Mouse (Mus musculus) heart, embryonic 13.5 days (tissue): Measurements from ENCODE around the gene Dhps. TPM values are rescaled to one million over a fixed set of nuclear protein-coding genes. Genes with fewer than 3 reads are reported as not detected.
A peak's percentile ranks its signal among the peaks of the same experiment; 100 is the strongest.

Experiments used
- ATAC-seq: fragments of 200-750 bp; cut with Nextera tagmentation; 2 replicates; pipeline ENCODE4 v1.8.0; 2017; ENCODE audit warnings: moderate TSS enrichment; ENCODE audit not compliant: insufficient number of reproducible peaks, low FRiP score, low TSS enrichment; ENCODE audit errors: extremely low read depth
- H3K27ac ChIP-seq: fragments of 300-500 bp; sonication (generic); replicated peaks from 2 replicates; pipeline ENCODE4 v1.5.1; 2015; ENCODE audit warnings: moderate library complexity, mild to moderate bottlenecking, inconsistent platforms
- H3K27me3 ChIP-seq: fragments of 300-500 bp; sonication (generic); replicated peaks from 2 replicates; pipeline ENCODE4 v1.6.1; 2015; ENCODE audit warnings: mild to moderate bottlenecking, inconsistent platforms
- H3K36me3 ChIP-seq: fragments of 300-500 bp; sonication (generic); 2 replicates; pipeline ENCODE4 v1.6.1; 2015; ENCODE audit warnings: mild to moderate bottlenecking, inconsistent platforms
- H3K4me1 ChIP-seq: fragments of 300-500 bp; sonication (generic); 2 replicates; pipeline ENCODE4 v1.6.1; 2015; ENCODE audit warnings: inconsistent platforms
- H3K4me2 ChIP-seq: fragments of 300-500 bp; sonication (generic); 2 replicates; pipeline ENCODE4 v1.6.1; 2015; ENCODE audit warnings: inconsistent platforms, mild to moderate bottlenecking, moderate library complexity
- H3K4me3 ChIP-seq: fragments of 300-500 bp; sonication (generic); 2 replicates; pipeline ENCODE4 v1.5.1; 2015; ENCODE audit warnings: moderate library complexity, mild to moderate bottlenecking, inconsistent platforms
- H3K9ac ChIP-seq: fragments of 300-500 bp; sonication (generic); 2 replicates; pipeline ENCODE4 v1.6.1; 2015; ENCODE audit warnings: inconsistent platforms, mild to moderate bottlenecking, moderate library complexity
- H3K9me3 ChIP-seq: fragments of 300-500 bp; sonication (generic); 2 replicates; pipeline ENCODE4 v1.6.1; 2016; ENCODE audit warnings: inconsistent platforms
- WGBS: fragments of 180-500 bp; shearing (Covaris S2); methylation state at CpG from one replicate; pipeline ENCODE4 v1.1.7; 2015; ENCODE audit warnings: mixed read lengths; 5-methylcytosine and 5-hydroxymethylcytosine counted together
- polyA plus RNA-seq: library from polyadenylated mRNA; unstranded; fragments of >200 nt; fragmentation: Nextera tagmentation; extraction: Ambion mirVana; gene quantifications from 2 replicates; pipeline ENCODE4 v1.2.1, GENCODE M21; 2015

The Dhps gene
- polyA plus RNA-seq = 51.9 and 60.4 TPM in 2 replicates

- Histone ChIP-seq H3K9me3 (no peaks in the 10 kb centered on the region), H3K4me1 (peaks cover 17% of the 10 kb centered on the region), H3K36me3 (peaks cover 40% of the 10 kb centered on the region), H3K4me3 (peak within 1 kb of the TSS; percentile 96), H3K9ac (peak within 1 kb of the TSS; percentile 95), H3K4me2 (peak within 1 kb of the TSS; percentile 86), H3K27ac (peak within 1 kb of the TSS; percentile 98), H3K27me3 (no peaks in the 10 kb centered on the region)
- WGBS = under 1% methylated on average over 65 of the region's 68 CpGs
- peak; percentile 83 for ATAC-seq
Measured at GRCm38 (mm10) chr8:85071514-85072281, at the start of gene Dhps. Dhps (plus strand) TSS chr8:85071757.

- Histone ChIP-seq H3K9ac (0 out of 2 replicates have a peak overlapping the region, but pooled peaks have one; percentile 92), H3K9me3 (no peaks in the 10 kb centered on the region), H3K4me1 (peaks cover 33% of the 10 kb centered on the region), H3K27ac (no peak overlapping the region), H3K27me3 (no peaks in the 10 kb centered on the region), H3K4me3 (peak overlapping the region; percentile 85), H3K4me2 (peak overlapping the region; percentile 91), H3K36me3 (peaks cover 53% of the 10 kb centered on the region)
- ATAC-seq = no peak
- WGBS = 85% methylated on average over 3 of the region's 3 CpGs
Measured at GRCm38 (mm10) chr8:85023846-85024245, 47.7 kb upstream of the Dhps start.

- Histone ChIP-seq H3K27ac (peak within 1 kb of the TSS; percentile 88), H3K4me3 (peak within 1 kb of the TSS; percentile 85), H3K4me1 (peaks cover 41% of the 10 kb centered on the region), H3K9ac (peak within 1 kb of the TSS; percentile 92), H3K27me3 (no peaks in the 10 kb centered on the region), H3K9me3 (no peaks in the 10 kb centered on the region), H3K36me3 (peaks cover 52% of the 10 kb centered on the region), H3K4me2 (peak within 1 kb of the TSS; percentile 91)
- WGBS = 4% methylated on average over 30 of the region's 30 CpGs
- ATAC-seq = peak; percentile 78; the same call in 1 of the 2 replicates
Measured at GRCm38 (mm10) chr8:85025098-85025932, 46.2 kb upstream of the Dhps start, which contains the start of gene Asna1. Asna1 (minus strand) TSS chr8:85025281.

- Histone ChIP-seq H3K4me1 (peaks cover 41% of the 10 kb centered on the region), H3K4me2 (peak within 1 kb of the TSS; percentile 91), H3K9ac (peak within 1 kb of the TSS; percentile 99), H3K27ac (peak within 1 kb of the TSS; percentile 88), H3K27me3 (no peaks in the 10 kb centered on the region), H3K4me3 (peak within 1 kb of the TSS; percentile 85), H3K36me3 (peaks cover 52% of the 10 kb centered on the region), H3K9me3 (no peaks in the 10 kb centered on the region)
- ATAC-seq = peak; percentile 80
- under 1% methylated on average over 71 of the region's 75 CpGs for WGBS
Measured at GRCm38 (mm10) chr8:85026670-85027515, 44.7 kb upstream of the Dhps start, which contains the start of gene Trir. Trir (plus strand) TSS chr8:85026823.

GRCm38 (mm10) chr8:85027516-85027855, 44.1 kb upstream of the Dhps start:
- Histone ChIP-seq H3K4me3 (peak overlapping the region; percentile 85), H3K4me1 (peaks cover 41% of the 10 kb centered on the region), H3K9me3 (no peaks in the 10 kb centered on the region), H3K27ac (peak overlapping the region; percentile 88), H3K27me3 (no peaks in the 10 kb centered on the region), H3K36me3 (peaks cover 52% of the 10 kb centered on the region), H3K9ac (peak overlapping the region; percentile 99), H3K4me2 (peak overlapping the region; percentile 91)
- WGBS = under 1% methylated on average over 13 of the region's 13 CpGs
- no peak for ATAC-seq

GRCm38 (mm10) chr8:85027922-85028321, 43.6 kb upstream of the Dhps start:
- 17% methylated on average over 2 of the region's 2 CpGs for WGBS
- ATAC-seq = no peak
- H3K4me1 ChIP-seq = peaks cover 41% of the 10 kb centered on the region

GRCm38 (mm10) chr8:85029271-85029670, 42.3 kb upstream of the Dhps start:
- Histone ChIP-seq H3K4me2 (peak overlapping the region; percentile 91), H3K4me1 (peaks cover 39% of the 10 kb centered on the region), H3K9me3 (no peaks in the 10 kb centered on the region), H3K9ac (peak overlapping the region; percentile 99; the same call in 1 of the 2 replicates), H3K27ac (no peak overlapping the region), H3K27me3 (no peaks in the 10 kb centered on the region), H3K36me3 (peaks cover 52% of the 10 kb centered on the region), H3K4me3 (peak overlapping the region; percentile 85)
- WGBS = 88% methylated on average over 14 of the region's 14 CpGs
- ATAC-seq = no peak

More at GRCm38 (mm10) chr8:85027922-85028321, 43.6 kb upstream of the Dhps start:
- Histone ChIP-seq H3K4me2 (peak overlapping the region; percentile 91), H3K36me3 (peaks cover 52% of the 10 kb centered on the region), H3K27me3 (no peaks in the 10 kb centered on the region), H3K27ac (no peak overlapping the region), H3K9me3 (no peaks in the 10 kb centered on the region), H3K9ac (peak overlapping the region; percentile 99), H3K4me3 (peak overlapping the region; percentile 85)

GRCm38 (mm10) chr8:85032622-85033311, 38.8 kb upstream of the Dhps start:
- no peak overlapping the region for H3K9ac ChIP-seq
- no peaks in the 10 kb centered on the region for H3K9me3 ChIP-seq
- H3K27ac ChIP-seq = no peak overlapping the region
- no peaks in the 10 kb centered on the region for H3K27me3 ChIP-seq
- H3K4me3 ChIP-seq = no peak overlapping the region
- H3K4me2 ChIP-seq = no peak overlapping the region
- no peak for ATAC-seq
- peaks cover 52% of the 10 kb centered on the region for H3K36me3 ChIP-seq
- 76% methylated on average over 4 of the region's 4 CpGs for WGBS
- H3K4me1 ChIP-seq = peaks cover 41% of the 10 kb centered on the region

GRCm38 (mm10) chr8:85033867-85034266, 37.7 kb upstream of the Dhps start:
- H3K27ac ChIP-seq = no peak overlapping the region
- H3K27me3 ChIP-seq = no peaks in the 10 kb centered on the region
- peak overlapping the region; percentile 96; the same call in 1 of the 2 replicates for H3K4me2 ChIP-seq
- no peak overlapping the region for H3K4me3 ChIP-seq
- H3K9ac ChIP-seq = no peak overlapping the region
- 55% methylated on average over 1 of the region's 1 CpGs for WGBS
- H3K36me3 ChIP-seq = peaks cover 52% of the 10 kb centered on the region
- no peak for ATAC-seq
- H3K9me3 ChIP-seq = no peaks in the 10 kb centered on the region
- peaks cover 38% of the 10 kb centered on the region for H3K4me1 ChIP-seq

GRCm38 (mm10) chr8:85034764-85035163, 36.8 kb upstream of the Dhps start:
- Histone ChIP-seq H3K9me3 (no peaks in the 10 kb centered on the region), H3K27ac (peak overlapping the region; percentile 83; the same call in 1 of the 2 replicates), H3K4me3 (peak overlapping the region; percentile 71), H3K27me3 (no peaks in the 10 kb centered on the region), H3K36me3 (peaks cover 44% of the 10 kb centered on the region), H3K4me1 (peaks cover 37% of the 10 kb centered on the region), H3K9ac (peak overlapping the region; percentile 84), H3K4me2 (peak overlapping the region; percentile 96)
- WGBS = 5% methylated on average over 13 of the region's 13 CpGs
- no peak for ATAC-seq
